Mouse (Mus musculus) liver, postnatal 0 days (tissue): ENCODE measurements around the gene Mobp.

Source experiments
- CTCF ChIP-seq: sonication (generic); IDR thresholded peaks from 2 replicates; pipeline ENCODE4 v1.5.1; 2016; ENCODE audit warnings: antibody characterized with exemption, low read depth
- EP300 ChIP-seq: IDR thresholded peaks from 2 replicates; pipeline ENCODE4 v1.6.1; 2016; ENCODE audit warnings: antibody characterized with exemption, low read depth, mild to moderate bottlenecking

- TF ChIP-seq CTCF = no peak
- no peak for TF ChIP-seq EP300
These were observed 1.6 kb downstream of the Mobp start for GRCm38 (mm10) chr9:120151152-120151551.
